Mouse (Mus musculus) liver, embryonic 13.5 days (tissue): ENCODE data around the gene Ccdc9b. TPM values are rescaled to one million over a fixed set of nuclear protein-coding genes. Genes with fewer than 3 reads are reported as not detected.

Experiments used
- ATAC-seq: fragments of 200-750 bp; cut with Nextera tagmentation; 2 replicates; pipeline ENCODE4 v1.8.0; 2017; ENCODE audit warnings: low read depth, mild to moderate bottlenecking, moderate number of reproducible peaks, moderate library complexity
- DNase-seq: peaks from one replicate; pipeline ENCODE4 v3.0.0; 2022
- H3K27ac ChIP-seq: fragments of 300-500 bp; sonication (generic); 2 replicates; pipeline ENCODE4 v1.5.1; 2015; ENCODE audit warnings: moderate library complexity, mild to moderate bottlenecking, inconsistent platforms
- H3K27me3 ChIP-seq: fragments of 300-500 bp; sonication (generic); 2 replicates; pipeline ENCODE4 v1.6.1; 2015; ENCODE audit warnings: mild to moderate bottlenecking, inconsistent platforms
- H3K36me3 ChIP-seq: fragments of 300-500 bp; sonication (generic); 2 replicates; pipeline ENCODE4 v1.6.1; 2015; ENCODE audit warnings: mild to moderate bottlenecking, inconsistent platforms
- H3K4me1 ChIP-seq: fragments of 300-500 bp; sonication (generic); replicated peaks from 2 replicates; pipeline ENCODE4 v1.6.1; 2015; ENCODE audit warnings: inconsistent platforms
- H3K4me2 ChIP-seq: fragments of 300-500 bp; sonication (generic); 2 replicates; pipeline ENCODE4 v1.6.1; 2015; ENCODE audit warnings: inconsistent platforms, mild to moderate bottlenecking, moderate library complexity
- H3K4me3 ChIP-seq: fragments of 300-500 bp; sonication (generic); replicated peaks from 2 replicates; pipeline ENCODE4 v1.5.1; 2015; ENCODE audit warnings: mild to moderate bottlenecking, inconsistent platforms
- H3K9ac ChIP-seq: fragments of 300-500 bp; sonication (generic); 2 replicates; pipeline ENCODE4 v1.6.1; 2015; ENCODE audit warnings: mild to moderate bottlenecking, inconsistent platforms
- H3K9me3 ChIP-seq: fragments of 300-500 bp; sonication (generic); replicated peaks from 2 replicates; pipeline ENCODE4 v1.6.1; 2016; ENCODE audit warnings: inconsistent platforms
- WGBS: fragments of 180-500 bp; shearing (Covaris S2); methylation state at CpG from one replicate; pipeline ENCODE4 v1.1.7; 2015; ENCODE audit not compliant: insufficient replicate concordance; 5-methylcytosine and 5-hydroxymethylcytosine counted together
- polyA plus RNA-seq: library from polyadenylated mRNA; unstranded; fragments of >200 nt; fragmentation: Nextera tagmentation; extraction: Ambion mirVana; gene quantifications from 2 replicates; pipeline ENCODE4 v1.2.1, GENCODE M21; 2015

Ccdc9b gene
- polyA plus RNA-seq, 1 experiment from 2014 or later: 0.20 TPM

DNA sequence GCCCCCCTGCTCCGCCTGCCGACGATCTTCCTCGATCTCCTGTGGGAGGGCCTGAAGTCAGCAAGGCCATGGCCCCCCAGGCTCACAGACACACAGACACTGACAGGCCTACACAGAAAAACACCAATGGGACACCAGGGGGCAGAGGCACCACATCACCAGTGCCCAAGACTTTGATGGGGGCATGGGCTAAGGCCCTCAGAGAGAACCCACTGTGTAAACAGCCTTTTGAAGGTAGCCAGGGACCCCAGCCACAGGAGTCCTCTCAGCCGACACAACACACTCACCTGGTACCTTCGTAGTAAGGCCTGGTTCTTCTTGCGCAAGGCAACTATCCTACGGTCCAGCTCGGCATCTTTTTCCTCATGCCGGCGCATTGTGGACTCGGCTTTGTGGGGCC lies 1.1 kb downstream of the Ccdc9b start:
- H3K4me1 ChIP-seq: peaks cover 54% of the 10 kb centered on the region
- 80% methylated on average over 12 of the region's 12 CpGs for WGBS
- DNase-seq: no peak
- no peaks in the 10 kb centered on the region for H3K9me3 ChIP-seq
- H3K27me3 ChIP-seq: peaks cover 31% of the 10 kb centered on the region
- no peak for ATAC-seq
- H3K4me2 ChIP-seq: peak overlapping the region; percentile 71
- no peaks in the 10 kb centered on the region for H3K36me3 ChIP-seq
- H3K27ac ChIP-seq: no peak overlapping the region
- no peak overlapping the region for H3K4me3 ChIP-seq
- H3K9ac ChIP-seq: no peak overlapping the region

DNA sequence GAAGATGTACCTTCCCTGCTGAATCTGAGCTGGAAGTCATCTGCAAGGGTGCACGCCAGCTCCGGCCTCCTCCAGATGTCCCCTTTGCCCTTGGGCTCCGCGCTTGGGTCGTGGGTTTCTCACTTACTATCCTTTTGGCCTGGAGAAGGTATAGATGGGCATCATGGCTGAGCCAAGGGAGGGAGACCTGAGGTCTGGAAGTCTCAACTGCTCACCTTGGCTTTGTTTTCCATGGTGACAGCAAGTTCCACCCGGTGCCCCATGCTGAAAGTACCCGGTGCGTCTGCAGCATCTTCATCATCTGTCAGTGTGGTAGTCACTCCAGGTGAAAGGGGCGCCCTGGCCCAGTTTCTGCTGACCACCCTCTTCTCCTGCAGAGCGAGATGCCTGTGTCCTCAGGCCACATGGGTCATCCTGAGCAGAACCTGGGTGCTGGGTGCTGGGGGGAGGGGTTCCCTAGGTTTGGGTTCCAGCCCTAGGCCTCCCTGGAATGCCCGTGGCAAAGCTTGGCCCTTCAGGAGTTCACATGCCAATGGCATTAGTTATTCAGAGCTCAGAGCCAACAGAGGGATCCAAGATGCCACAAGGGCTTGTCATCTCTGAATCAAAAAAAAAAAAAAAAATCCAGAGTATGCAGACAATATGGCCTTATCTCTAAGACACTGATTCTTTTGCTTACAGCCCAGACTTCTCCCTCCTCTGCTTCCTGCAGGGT lies 2.0 kb downstream of the Ccdc9b start:
- Histone ChIP-seq H3K27ac (no peak overlapping the region), H3K9me3 (no peaks in the 10 kb centered on the region), H3K4me2 (no peak overlapping the region), H3K9ac (no peak overlapping the region), H3K27me3 (peaks cover 31% of the 10 kb centered on the region), H3K36me3 (no peaks in the 10 kb centered on the region), H3K4me3 (no peak overlapping the region), H3K4me1 (peaks cover 60% of the 10 kb centered on the region)
- no peak for DNase-seq
- no peak for ATAC-seq
- 74% methylated on average over 11 of the region's 11 CpGs for WGBS

DNA sequence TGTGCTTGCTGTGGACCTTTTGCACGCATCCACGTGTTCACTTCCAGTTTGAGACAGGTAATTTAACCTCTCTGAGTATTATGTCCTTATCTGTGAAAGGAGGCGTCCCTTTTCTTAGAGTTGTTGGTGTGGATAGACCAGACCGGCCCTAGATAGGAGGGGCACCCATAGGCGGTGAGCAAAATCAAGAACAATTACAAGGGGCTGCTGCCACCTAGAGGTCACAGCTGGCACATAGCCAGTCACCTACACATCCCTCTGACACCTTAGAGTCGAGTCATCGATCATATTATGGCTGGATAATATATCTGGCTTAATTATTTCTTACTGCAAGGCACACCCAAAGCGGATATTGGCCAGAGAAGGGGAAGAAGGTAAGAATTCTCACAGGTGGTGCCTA lies 2.6 kb downstream of the Ccdc9b start:
- Histone ChIP-seq H3K4me3 (no peak overlapping the region), H3K4me1 (peaks cover 60% of the 10 kb centered on the region), H3K9ac (0 out of 2 replicates have a peak overlapping the region, but pooled peaks have one; percentile 19), H3K27me3 (peaks cover 28% of the 10 kb centered on the region), H3K4me2 (0 out of 2 replicates have a peak overlapping the region, but pooled peaks have one; percentile 6), H3K9me3 (no peaks in the 10 kb centered on the region), H3K36me3 (no peaks in the 10 kb centered on the region), H3K27ac (no peak overlapping the region)
- whole genome bisulfite sequencing: 6% methylated on average over 8 of the region's 8 CpGs
- peak; percentile 71 for DNase-seq
- peak; percentile 65 for ATAC-seq

DNA sequence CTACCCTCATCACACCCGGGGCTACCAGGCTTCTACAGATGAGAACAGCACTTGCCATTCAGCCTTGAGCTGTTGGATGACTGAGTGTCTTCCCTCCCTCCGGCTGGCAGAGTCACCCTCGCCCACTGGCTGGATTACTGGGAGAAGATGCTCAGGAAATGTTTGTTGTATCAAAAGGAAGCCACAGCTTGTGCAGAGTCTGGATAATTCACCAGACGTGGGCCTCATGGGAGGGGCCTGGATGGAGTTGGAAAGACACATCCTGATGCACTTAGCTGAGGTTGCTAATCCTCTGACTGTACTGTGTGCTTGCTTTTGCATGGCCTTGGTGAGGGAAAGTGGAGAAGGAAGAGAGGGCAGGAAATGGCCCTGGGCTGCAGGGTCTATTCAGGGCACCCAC lies 6.4 kb downstream of the Ccdc9b start:
- DNase-seq (no peak), ATAC-seq (no peak)
- 48% methylated on average over 4 of the region's 4 CpGs for WGBS
- Histone ChIP-seq H3K27ac (no peak overlapping the region), H3K36me3 (0 out of 2 replicates have a peak, but pooled peaks cover 4% of the 10 kb centered on the region), H3K4me3 (no peak overlapping the region), H3K4me1 (peaks cover 49% of the 10 kb centered on the region), H3K4me2 (no peak overlapping the region), H3K9ac (no peak overlapping the region), H3K27me3 (peaks cover 28% of the 10 kb centered on the region), H3K9me3 (no peaks in the 10 kb centered on the region)

DNA sequence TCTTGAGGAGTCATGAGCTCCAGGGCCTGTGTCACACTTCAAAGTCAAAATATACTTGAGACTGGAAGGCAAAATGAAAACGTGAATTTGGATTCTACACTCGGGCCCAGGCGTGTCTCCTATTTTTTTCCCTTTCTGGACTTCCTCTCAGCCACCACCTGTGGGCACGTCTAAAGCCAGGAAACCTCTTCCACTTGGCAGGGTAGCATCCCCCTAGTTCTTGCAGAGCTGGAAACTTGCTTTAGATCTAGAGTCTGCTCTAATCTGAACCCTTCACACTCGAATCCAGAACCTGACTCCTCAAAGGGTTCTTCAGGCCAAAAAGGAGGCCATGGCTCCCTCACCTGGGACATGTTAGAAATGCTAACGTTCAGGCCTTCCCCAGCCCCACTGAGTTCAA lies 7.1 kb downstream of the Ccdc9b start:
- DNase-seq (no peak), ATAC-seq (no peak)
- no peaks in the 10 kb centered on the region for H3K9me3 ChIP-seq
- peaks cover 51% of the 10 kb centered on the region for H3K4me1 ChIP-seq
- no peak overlapping the region for H3K4me2 ChIP-seq
- 0 out of 2 replicates have a peak overlapping the region, but pooled peaks have one; percentile 15 for H3K27ac ChIP-seq
- H3K27me3 ChIP-seq: peaks cover 21% of the 10 kb centered on the region
- 67% methylated on average over 6 of the region's 6 CpGs for WGBS
- no peak overlapping the region for H3K9ac ChIP-seq
- H3K36me3 ChIP-seq: peaks cover 7% of the 10 kb centered on the region; the same call in 1 of the 2 replicates
- H3K4me3 ChIP-seq: no peak overlapping the region

DNA sequence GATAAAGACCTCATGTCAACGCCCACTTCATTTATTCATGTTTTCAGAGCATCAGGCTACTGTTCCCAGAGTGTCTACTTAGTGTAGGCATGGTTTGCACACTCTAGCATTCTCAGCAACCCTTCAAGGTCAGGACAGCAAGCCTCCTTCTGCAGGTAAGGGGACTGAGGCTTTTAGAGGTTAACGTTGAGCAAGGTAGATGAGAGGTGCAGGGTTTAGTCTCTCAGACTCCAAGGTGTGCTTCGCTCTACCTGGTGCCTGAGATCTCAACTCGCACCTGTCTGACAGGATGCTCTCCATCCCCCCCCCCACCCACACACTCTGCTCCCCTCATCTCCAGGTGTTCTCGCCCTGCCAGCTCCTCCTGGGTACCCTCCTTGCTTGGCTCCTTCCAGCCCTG lies 8.3 kb downstream of the Ccdc9b start:
- DNase-seq (no peak), ATAC-seq (no peak)
- H3K27ac ChIP-seq: no peak overlapping the region
- no peak overlapping the region for H3K4me2 ChIP-seq
- H3K27me3 ChIP-seq: peaks cover 19% of the 10 kb centered on the region
- no peak overlapping the region for H3K4me3 ChIP-seq
- no peaks in the 10 kb centered on the region for H3K9me3 ChIP-seq
- WGBS: 73% methylated on average over 5 of the region's 5 CpGs
- no peak overlapping the region for H3K9ac ChIP-seq
- peaks cover 19% of the 10 kb centered on the region for H3K36me3 ChIP-seq
- H3K4me1 ChIP-seq: peaks cover 52% of the 10 kb centered on the region

DNA sequence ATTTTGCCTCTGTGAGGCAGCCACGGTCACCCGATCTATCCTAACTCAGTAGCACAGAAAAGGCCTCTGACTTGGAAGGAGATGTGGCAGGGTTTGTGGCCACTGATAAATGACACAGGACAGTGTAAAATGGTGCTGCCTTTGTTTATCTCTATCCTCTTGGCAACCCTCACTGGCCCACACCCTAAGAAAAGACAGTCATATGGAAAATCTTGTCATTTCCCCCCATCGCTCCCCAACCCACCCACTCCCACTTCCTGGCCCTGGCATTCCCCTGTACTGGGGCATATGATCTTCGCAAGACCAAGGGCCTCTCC lies 9.7 kb downstream of the Ccdc9b start:
- H3K4me2 ChIP-seq: peak overlapping the region; percentile 58
- peaks cover 63% of the 10 kb centered on the region for H3K4me1 ChIP-seq
- DNase-seq: no peak
- peaks cover 7% of the 10 kb centered on the region; the same call in 1 of the 2 replicates for H3K27me3 ChIP-seq
- 18% methylated on average over 4 of the region's 4 CpGs for WGBS
- H3K9me3 ChIP-seq: no peaks in the 10 kb centered on the region
- H3K27ac ChIP-seq: peak overlapping the region; percentile 91
- peaks cover 24% of the 10 kb centered on the region for H3K36me3 ChIP-seq
- ATAC-seq: peak; percentile 88
- no peak overlapping the region for H3K4me3 ChIP-seq
- peak overlapping the region; percentile 65 for H3K9ac ChIP-seq

DNA sequence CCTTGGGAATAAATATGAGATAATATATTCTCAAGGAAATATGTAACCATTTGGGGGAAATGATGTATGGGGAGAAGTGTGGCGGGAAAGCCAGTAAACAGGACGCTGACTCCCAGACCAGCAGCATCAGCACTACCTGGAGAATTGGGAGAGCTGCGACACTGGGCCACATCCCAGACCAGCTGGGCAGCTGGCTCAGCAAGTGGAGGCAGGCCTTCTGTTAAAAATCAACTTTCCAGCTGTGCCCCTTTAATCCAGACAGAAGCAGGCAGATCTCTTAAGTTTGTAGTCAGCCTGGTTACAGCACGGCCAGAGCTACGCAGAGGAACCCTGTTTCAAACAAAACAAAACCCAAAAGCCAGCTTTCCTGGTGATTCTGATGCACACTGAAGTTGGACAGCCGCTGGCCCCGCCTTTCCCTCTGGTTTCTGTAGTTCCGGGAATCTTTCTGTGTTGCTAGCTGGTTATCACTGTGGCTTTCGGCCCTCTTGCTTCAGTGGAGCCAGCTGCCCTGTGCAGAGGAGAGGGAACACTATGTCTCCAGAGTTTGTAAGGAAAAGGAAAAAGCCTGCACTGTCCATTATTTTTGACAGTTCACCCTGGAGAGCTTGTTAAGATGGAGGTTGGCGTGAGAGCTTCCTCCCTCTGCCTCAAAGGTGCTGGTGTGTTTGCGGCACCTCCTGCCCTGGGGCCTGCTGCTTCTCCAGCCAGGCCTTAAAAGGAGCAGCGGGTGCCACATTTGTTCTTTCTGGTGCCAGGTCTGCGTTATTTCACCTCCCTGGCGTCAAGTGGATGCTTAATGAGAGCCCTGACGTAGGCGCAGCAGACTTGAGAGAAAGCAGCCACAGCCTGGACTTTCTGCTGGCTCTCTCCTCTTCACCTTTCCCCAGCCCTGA lies 10.3 kb downstream of the Ccdc9b start:
- DNase-seq (peak; percentile 42), ATAC-seq (peak; percentile 62)
- peaks cover 1% of the 10 kb centered on the region; the same call in 1 of the 2 replicates for H3K27me3 ChIP-seq
- H3K36me3 ChIP-seq: peaks cover 24% of the 10 kb centered on the region
- no peaks in the 10 kb centered on the region for H3K9me3 ChIP-seq
- 56% methylated on average over 16 of the region's 16 CpGs for WGBS
- H3K27ac ChIP-seq: peak overlapping the region; percentile 91
- H3K4me3 ChIP-seq: no peak overlapping the region; the same call in 1 of the 2 replicates
- peaks cover 69% of the 10 kb centered on the region for H3K4me1 ChIP-seq
- H3K9ac ChIP-seq: peak overlapping the region; percentile 65
- peak overlapping the region; percentile 58 for H3K4me2 ChIP-seq

DNA sequence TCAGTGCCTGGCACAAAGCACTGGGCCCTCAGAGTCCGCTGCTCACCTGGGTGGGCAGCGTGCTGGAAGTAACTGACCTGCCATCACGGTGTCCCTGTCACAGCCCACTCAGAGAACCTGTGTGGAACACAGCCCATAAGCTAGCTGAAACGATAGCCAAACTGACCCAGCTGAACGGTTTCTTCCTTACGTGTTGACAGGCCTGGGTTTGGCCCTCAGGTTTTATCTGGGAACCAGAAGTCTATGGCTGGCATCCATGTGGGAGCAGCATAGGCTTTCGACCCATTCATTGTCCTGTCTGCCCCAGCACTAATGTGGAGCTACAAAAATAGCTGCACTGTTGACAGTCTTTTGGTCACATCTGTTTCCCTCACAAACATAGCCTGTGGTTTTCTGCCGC lies 12.0 kb downstream of the Ccdc9b start:
- ATAC-seq (no peak), DNase-seq (no peak)
- H3K4me3 ChIP-seq: no peak overlapping the region
- H3K4me2 ChIP-seq: no peak overlapping the region
- H3K9ac ChIP-seq: 0 out of 2 replicates have a peak overlapping the region, but pooled peaks have one; percentile 13
- 63% methylated on average over 8 of the region's 8 CpGs for WGBS
- no peaks in the 10 kb centered on the region for H3K27me3 ChIP-seq
- H3K9me3 ChIP-seq: no peaks in the 10 kb centered on the region
- peak overlapping the region; percentile 91 for H3K27ac ChIP-seq
- peaks cover 74% of the 10 kb centered on the region for H3K4me1 ChIP-seq
- H3K36me3 ChIP-seq: peaks cover 24% of the 10 kb centered on the region

DNA sequence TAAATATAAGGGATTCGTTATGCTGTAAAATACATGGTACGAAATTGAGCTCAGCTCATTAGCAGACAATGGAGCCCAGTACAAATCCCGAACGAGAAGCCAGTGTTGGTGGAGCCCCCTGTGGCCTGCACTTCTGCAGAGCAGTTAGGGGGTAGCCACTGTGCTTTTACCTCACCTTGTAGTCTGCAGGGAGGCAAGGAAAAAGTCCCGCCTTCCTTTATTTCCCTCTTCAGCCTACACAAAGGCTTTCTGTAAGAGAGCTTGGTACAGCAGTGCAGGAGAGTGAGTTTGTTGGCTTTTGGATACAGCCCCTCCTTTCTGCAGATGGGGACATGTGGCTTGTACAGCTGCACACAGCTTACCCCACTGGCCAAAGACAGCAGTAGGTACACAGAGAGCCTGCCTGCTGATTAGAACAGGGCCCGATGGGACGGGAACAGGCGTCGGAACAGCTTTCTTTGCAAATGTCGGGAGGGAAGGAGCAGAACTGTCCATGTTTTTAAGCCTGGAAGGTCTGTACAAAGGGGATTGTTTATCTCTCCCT lies 13.0 kb downstream of the Ccdc9b start:
- Histone ChIP-seq H3K27ac (peak overlapping the region; percentile 41; the same call in 1 of the 2 replicates), H3K36me3 (peaks cover 24% of the 10 kb centered on the region), H3K4me1 (peaks cover 85% of the 10 kb centered on the region), H3K4me3 (no peak overlapping the region), H3K27me3 (peaks cover 3% of the 10 kb centered on the region; the same call in 1 of the 2 replicates), H3K9ac (no peak overlapping the region), H3K4me2 (peak overlapping the region; percentile 12; the same call in 1 of the 2 replicates), H3K9me3 (no peaks in the 10 kb centered on the region)
- no peak for DNase-seq
- WGBS: 70% methylated on average over 10 of the region's 10 CpGs
- ATAC-seq: no peak

DNA sequence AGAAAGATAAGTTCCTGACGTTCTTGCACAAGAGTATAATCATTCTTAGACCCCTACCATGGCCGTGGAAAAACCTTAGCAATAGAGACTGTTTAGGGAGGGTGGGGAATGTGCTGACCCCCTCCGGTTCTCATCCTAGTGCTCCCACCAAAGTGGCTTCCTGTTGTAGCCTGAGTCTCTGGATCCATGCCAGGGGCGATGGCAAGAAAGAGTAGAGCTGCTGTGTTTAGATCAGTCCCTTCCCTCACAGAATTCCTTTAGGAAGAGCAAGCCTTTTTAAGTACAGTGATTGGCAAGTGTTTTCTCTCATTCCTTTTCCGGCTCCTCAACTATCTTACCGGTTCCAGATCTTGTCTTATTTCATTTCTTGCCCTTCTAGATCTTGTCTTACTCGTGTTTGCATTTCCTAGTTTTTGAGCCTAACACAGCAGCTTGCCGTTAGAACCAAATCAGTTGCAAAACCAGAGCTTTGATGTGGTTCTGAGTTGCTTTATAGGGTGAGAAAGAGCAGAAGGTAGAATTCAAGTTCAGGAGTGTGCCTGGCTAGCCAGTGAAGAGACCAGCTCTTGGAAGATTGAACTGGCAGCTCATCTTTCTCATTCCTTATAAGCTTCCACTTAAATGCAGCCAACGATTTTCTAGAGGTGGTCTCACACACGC lies 15.0 kb downstream of the Ccdc9b start:
- Histone ChIP-seq H3K4me2 (peak overlapping the region; percentile 100), H3K4me3 (peak overlapping the region; percentile 95), H3K9ac (peak overlapping the region; percentile 96), H3K9me3 (no peaks in the 10 kb centered on the region), H3K36me3 (peaks cover 24% of the 10 kb centered on the region), H3K27ac (peak overlapping the region; percentile 71), H3K4me1 (peaks cover 80% of the 10 kb centered on the region), H3K27me3 (peaks cover 6% of the 10 kb centered on the region)
- ATAC-seq (no peak), DNase-seq (no peak)
- 41% methylated on average over 10 of the region's 10 CpGs for WGBS
